Mouse (Mus musculus) erythroblast, embryonic 14.5 days (primary cell): ENCODE data around the gene Aqp12. TPM values are rescaled to one million over a fixed set of nuclear protein-coding genes. Genes with fewer than 3 reads are reported as not detected.
"Not testable (repeated sequence)": the region's sequence is repeated elsewhere in the genome, so short reads cannot be mapped to it uniquely, and the experiment has no call there.

Experiments used
- H3K27me3 ChIP-seq: 2 replicates; pipeline ENCODE4 v1.6.1; 2012; ENCODE audit warnings: inconsistent platforms; ENCODE audit not compliant: control insufficient read depth
- H3K36me3 ChIP-seq: 2 replicates; pipeline ENCODE4 v1.6.1; 2012; ENCODE audit warnings: mild to moderate bottlenecking, inconsistent platforms; ENCODE audit not compliant: control insufficient read depth
- H3K4me1 ChIP-seq: 2 replicates; pipeline ENCODE4 v1.6.1; 2012; ENCODE audit warnings: inconsistent platforms; ENCODE audit not compliant: control insufficient read depth
- H3K4me3 ChIP-seq: replicated peaks from 2 replicates; pipeline ENCODE3; 2012; ENCODE audit warnings: moderate library complexity, mild to moderate bottlenecking, inconsistent platforms
- H3K9me3 ChIP-seq: 2 replicates; pipeline ENCODE4 v1.6.1; 2012; ENCODE audit warnings: low read length, inconsistent platforms, mixed read lengths; ENCODE audit not compliant: control insufficient read depth
- GATA1 ChIP-seq: IDR thresholded peaks from 2 replicates; pipeline ENCODE4 v1.6.1; 2012; ENCODE audit warnings: low read length, inconsistent platforms, mixed read lengths
- TAL1 ChIP-seq: IDR thresholded peaks from 3 replicates; pipeline ENCODE4 v1.6.1; 2012; ENCODE audit warnings: low read length, inconsistent platforms, mixed read lengths
- polyA plus RNA-seq: library from polyadenylated mRNA; stranded (reverse); fragments of >175 nt; gene quantifications from 2 replicates; pipeline ENCODE4 v1.2.3, GENCODE M21; 2012

The Aqp12 gene
- not detected in 2 replicates for polyA plus RNA-seq

DNA sequence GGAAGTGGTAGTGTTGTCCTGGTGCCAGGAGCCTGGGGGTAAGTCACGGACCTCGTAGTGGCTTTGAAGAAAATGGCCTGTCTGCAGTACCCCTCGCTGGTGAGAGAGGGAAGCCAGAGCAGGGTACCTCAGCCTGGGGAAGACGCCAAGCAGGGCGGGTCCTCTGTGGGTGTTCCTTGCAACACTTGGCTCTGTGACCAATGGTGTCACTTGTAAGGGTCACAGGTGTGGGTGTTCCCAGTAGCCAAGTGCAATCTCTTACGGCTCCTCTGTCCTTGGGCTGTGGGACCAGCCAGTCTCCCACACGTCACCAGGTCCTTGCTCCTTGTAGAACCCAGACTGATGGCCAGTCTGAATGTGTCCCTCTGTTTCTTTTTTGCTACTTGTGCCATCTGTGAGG is at the start of gene Aqp12:
Aqp12 (plus strand) TSS at position 274 of the 400 bp plus-strand sequence.
- no peaks in the 10 kb centered on the region for H3K27me3 ChIP-seq
- no peaks in the 10 kb centered on the region for H3K9me3 ChIP-seq
- no peak within 1 kb of the TSS for H3K4me3 ChIP-seq
- no peaks in the 10 kb centered on the region for H3K4me1 ChIP-seq
- H3K36me3 ChIP-seq = no peaks in the 10 kb centered on the region
- no peak for TF ChIP-seq GATA1
- no peak for TF ChIP-seq TAL1

DNA sequence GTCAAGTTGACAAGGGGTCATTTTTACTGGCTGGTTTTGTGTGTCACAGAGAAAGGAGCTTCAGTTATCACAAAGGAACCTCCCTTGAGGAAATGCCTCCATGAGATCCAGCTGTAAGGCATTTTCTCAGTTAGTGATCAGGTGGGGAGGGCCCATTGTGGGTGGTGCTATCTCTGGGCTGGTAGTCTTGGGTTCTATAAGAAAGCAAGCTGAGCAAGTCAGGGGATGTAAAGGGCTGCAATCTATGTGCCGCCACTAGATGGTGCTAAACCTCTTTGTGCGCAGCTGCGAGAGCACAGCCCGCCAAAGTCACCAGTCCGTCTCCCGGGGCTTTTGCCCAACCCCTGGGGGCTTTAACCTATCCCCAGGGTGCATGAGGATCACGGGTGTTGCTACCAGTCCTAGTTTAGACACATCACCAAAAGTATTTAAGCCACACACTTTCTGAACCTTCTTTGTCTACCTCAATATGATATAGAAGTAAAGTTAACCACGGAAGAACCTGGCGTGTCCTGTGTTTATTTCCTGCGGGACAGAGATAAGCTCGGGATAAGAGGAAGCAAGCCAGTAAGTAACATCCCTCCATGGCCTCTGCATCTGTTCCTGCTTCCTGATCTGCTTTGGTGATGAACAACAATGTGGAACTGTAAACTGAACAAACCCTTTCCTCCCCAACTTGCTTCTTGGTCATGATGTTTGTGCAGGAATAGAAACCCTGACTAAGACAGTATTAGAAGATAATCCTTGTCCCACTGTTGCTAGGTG is 49.4 kb upstream of the Aqp12 start:
- not testable (repeated sequence) for H3K36me3 ChIP-seq, H3K27me3 ChIP-seq, H3K4me3 ChIP-seq, H3K9me3 ChIP-seq, H3K4me1 ChIP-seq

DNA sequence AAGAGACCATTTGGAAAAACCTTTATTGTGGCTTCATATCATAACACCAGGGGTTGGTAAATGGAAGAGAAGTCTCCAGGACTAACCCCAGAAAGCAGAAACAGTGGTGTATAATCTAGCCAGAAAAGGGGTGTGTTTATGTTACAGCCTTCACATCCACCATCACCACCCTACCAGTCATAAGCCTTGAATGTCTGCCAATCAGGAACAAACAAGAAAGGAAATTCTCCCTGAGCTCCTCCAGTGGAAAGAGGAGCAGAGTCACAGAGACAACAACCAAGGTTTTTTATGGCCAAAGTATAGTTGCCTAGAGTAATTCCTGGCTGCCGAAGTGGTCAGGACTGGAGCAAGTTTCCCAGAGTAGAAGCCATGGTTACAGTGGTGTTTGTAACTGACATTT is 47.1 kb upstream of the Aqp12 start:
- no peaks in the 10 kb centered on the region for H3K27me3 ChIP-seq
- no peak for TF ChIP-seq GATA1
- TF ChIP-seq TAL1 = no peak
- H3K9me3 ChIP-seq = no peaks in the 10 kb centered on the region
- H3K4me1 ChIP-seq = peaks cover 2% of the 10 kb centered on the region; the same call in 1 of the 2 replicates
- no peak overlapping the region for H3K4me3 ChIP-seq
- H3K36me3 ChIP-seq = no peaks in the 10 kb centered on the region

DNA sequence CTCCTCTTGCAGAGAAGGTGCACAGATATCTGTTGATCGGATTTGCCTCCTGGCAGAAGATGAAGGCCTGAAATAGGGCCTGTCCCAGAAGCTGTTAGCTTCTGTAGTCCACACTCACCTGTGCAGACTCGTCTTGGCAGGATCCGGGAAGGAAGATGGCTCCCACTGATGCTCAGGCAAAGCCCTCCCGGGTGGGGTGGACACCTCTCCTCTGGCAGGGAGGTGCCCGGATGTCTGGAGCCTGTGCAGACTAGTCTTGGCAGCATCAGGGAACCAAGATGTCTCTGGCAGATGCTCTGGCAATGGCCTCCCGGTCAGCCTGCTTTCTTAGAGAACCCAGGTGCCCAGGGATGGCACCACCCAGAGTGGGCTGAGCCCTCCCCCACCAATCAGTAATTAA is 35.3 kb upstream of the Aqp12 start:
- H3K4me1 ChIP-seq, H3K4me3 ChIP-seq, H3K27me3 ChIP-seq, H3K36me3 ChIP-seq, H3K9me3 ChIP-seq: not testable (repeated sequence)

DNA sequence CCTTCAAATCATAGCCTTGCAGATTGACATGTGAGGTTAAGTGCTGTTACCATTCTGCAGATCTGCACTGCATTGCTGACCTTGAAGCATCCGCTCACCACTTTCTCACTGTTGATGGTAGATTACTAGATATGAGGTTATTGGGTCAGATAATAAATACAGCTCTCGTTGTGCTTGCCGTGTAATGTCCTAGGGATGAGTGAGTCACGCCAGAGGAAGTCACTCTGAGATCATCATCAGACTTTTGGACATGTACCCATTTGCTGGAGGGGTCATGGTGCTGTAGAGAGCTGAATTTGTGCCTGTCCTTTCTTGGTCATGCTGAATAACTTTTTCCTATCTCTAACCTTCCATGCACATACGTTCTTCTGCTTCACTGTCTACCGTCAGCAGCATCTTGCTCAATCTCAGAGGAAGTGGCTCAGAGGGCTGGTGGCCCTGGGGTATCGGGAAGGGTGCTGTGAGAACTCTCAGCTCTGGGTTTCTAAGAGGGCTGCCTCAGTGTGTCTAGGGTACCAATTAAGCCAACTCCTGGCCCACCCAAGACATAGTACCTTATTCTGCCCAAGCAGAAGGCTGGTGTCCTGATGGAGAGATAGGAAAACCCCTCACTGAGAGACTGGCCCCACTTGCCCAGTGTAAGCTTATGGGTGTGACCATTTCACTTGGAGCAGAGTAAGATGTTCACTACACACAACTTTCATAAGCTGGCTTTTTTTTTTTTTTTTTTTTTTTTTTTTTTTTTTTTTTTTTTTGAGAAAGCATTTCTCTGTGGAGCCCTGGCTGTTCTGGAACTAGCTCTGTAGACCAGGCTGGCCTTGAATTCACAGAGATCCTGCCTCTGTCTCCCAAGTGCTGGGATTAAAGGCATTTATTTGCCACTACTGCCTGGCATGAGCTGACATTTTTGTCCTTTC is 34.0 kb upstream of the Aqp12 start:
- H3K4me3 ChIP-seq = no peak overlapping the region

DNA sequence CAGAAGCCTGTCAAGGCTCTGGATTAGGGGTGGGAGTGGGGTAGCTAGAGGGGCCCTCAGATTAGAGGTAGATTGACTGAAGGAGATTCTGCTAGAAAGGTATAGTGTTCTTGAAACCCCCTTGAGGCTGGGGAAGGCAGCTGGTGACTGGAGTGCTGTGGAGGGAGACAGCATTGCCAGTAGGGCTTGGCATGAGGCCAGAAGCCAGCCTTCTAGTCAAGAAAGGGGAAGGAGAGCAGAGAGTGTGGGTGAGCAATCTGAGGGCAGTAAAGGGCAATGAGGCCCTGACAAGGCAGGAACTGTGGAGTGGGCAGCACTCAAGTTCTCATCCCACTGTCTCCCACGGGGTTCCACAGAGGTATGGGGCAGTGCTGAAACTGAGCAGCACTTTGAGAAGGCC is 33.3 kb upstream of the Aqp12 start:
- H3K9me3 ChIP-seq = no peaks in the 10 kb centered on the region
- H3K4me1 ChIP-seq = no peaks in the 10 kb centered on the region
- H3K36me3 ChIP-seq = no peaks in the 10 kb centered on the region
- H3K27me3 ChIP-seq = no peaks in the 10 kb centered on the region
- TF ChIP-seq TAL1 (no peak), GATA1 (no peak)
- H3K4me3 ChIP-seq = no peak overlapping the region

More for the DNA sequence above, 34.0 kb upstream of the Aqp12 start:
- no peaks in the 10 kb centered on the region for H3K9me3 ChIP-seq
- H3K4me1 ChIP-seq = no peaks in the 10 kb centered on the region
- no peaks in the 10 kb centered on the region for H3K36me3 ChIP-seq
- TF ChIP-seq GATA1 (no peak), TAL1 (no peak)
- no peaks in the 10 kb centered on the region for H3K27me3 ChIP-seq

DNA sequence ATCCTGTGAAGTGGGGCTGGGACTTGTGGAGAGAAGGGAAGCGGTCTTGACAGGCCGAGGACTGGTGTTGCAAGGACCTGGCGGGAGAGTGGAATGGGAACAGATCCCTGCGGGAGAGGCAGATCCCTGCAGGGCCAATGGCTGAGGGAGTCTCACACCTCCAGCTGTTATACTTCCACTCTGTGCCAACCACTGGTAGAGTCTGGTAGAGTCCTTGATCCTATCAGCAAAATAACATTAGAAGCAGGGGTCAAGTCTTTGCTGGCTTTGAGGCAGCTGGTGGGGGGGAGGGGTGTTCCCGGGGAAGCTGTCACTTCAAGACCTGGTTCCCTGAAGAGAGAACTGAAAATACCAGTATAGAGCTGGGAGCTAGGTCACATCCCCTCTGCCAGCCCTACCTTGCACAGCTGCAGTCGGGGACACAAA is 30.0 kb upstream of the Aqp12 start:
- Histone ChIP-seq H3K4me1 (no peaks in the 10 kb centered on the region), H3K9me3 (no peaks in the 10 kb centered on the region), H3K36me3 (no peaks in the 10 kb centered on the region), H3K4me3 (no peak overlapping the region), H3K27me3 (no peaks in the 10 kb centered on the region)
- TF ChIP-seq TAL1 = no peak
- TF ChIP-seq GATA1 = no peak

DNA sequence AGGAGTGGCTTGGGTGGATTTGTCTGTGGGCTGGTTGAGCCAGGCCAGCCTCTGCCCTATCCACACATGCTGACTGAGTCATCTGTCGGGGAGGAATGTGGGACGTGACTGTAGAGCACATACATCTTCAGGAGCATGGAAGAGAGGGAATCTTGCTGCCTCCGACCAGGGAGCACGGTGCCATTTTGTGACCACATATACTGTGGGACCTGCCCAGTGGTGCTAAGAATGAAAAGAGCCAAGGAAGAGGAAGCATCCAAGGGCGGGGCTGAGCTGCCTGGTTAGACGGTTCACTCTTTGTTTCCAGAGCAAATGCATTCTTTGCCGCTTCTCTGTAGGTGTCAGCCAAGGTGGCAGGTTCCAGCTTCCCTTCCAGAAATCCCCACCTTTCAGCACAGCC is 27.5 kb upstream of the Aqp12 start:
- TF ChIP-seq GATA1 = no peak
- no peak for TF ChIP-seq TAL1
- no peak overlapping the region for H3K4me3 ChIP-seq
- H3K4me1 ChIP-seq = no peaks in the 10 kb centered on the region
- no peaks in the 10 kb centered on the region for H3K36me3 ChIP-seq
- H3K9me3 ChIP-seq = no peaks in the 10 kb centered on the region
- H3K27me3 ChIP-seq = no peaks in the 10 kb centered on the region

DNA sequence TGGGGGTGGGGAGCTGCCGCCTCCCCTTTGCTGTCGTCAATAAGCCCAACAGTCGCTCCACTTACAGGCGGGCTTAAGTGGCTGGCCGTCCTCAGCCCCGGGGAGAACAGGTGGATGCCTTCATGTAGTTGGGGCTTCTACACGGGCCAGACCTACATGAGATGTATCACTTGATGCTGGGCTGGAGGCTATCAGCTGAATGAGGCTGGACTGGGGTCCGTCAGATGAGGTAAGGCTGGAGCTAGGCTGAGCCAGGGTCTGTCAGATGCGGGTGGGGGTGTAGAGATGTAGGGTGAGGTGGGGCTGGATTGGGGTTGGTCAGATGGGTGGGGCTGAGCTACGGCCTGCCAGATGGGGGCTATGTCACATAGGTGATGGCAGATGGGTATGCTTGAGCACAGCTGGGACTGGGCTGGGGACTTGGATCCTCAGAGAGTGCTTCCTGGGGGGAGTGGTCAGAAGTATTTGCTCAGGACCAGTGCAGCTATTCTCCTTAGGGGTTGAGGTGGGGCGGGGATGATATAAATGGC is 27.0 kb upstream of the Aqp12 start:
- no peaks in the 10 kb centered on the region for H3K4me1 ChIP-seq
- no peaks in the 10 kb centered on the region for H3K27me3 ChIP-seq
- no peaks in the 10 kb centered on the region for H3K9me3 ChIP-seq
- no peaks in the 10 kb centered on the region for H3K36me3 ChIP-seq
- H3K4me3 ChIP-seq = no peak overlapping the region
- TF ChIP-seq GATA1 = no peak
- no peak for TF ChIP-seq TAL1
